Mouse (Mus musculus): ENCODE measurements around the gene Fam160a2. TPM values are rescaled to one million over a fixed set of nuclear protein-coding genes. Genes with fewer than 3 reads are reported as not detected.
"Not testable (repeated sequence)": the region's sequence is repeated elsewhere in the genome, so short reads cannot be mapped to it uniquely, and the experiment has no call there.

Fam160a2 gene
- polyA plus RNA-seq, 1 experiment from 2014 or later: 39.0 TPM

DNA sequence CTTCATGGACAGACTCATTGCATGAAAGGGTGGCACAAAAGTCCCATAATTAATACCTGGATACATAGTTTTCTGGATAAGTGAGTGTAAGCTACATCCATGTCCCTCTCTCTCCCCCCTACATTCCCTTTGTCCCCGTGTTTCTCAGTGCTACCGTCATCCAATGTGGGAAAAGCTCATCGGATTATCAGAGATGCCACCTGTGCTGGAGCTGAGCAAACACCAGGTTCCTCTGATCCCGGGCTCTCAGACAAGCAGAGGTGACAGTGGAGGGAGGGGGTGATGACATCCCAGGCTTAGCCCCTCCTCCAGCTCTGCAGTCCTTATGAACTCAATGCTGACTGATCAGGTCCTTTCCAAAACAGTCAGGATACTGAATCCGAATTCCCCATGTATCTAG, 24.5 kb upstream of the Fam160a2 start:
- DNase-seq (ENCODE audit: low spot score) (no peak), ATAC-seq (ENCODE audit: low FRiP score) (no peak)
- no peak overlapping the region for H3K27ac ChIP-seq
- H3K4me1 ChIP-seq (replicated peaks; ENCODE audit: control insufficient read depth, insufficient read depth, low read length): peaks cover 4% of the 10 kb centered on the region; the same call in 1 of the 2 replicates
- H3K9me3 ChIP-seq (ENCODE audit: control insufficient read depth, low read length): no peaks in the 10 kb centered on the region
- H3K4me3 ChIP-seq (replicated peaks; ENCODE audit: low read length): no peak overlapping the region
- no peaks in the 10 kb centered on the region for H3K36me3 ChIP-seq (replicated peaks; ENCODE audit: control insufficient read depth, insufficient read depth)
- no peak overlapping the region for H3K9ac ChIP-seq
- WGBS: 41% methylated on average over 5 of the region's 5 CpGs
- H3K27me3 ChIP-seq (ENCODE audit: control insufficient read depth, insufficient read depth, low read length): peaks cover 19% of the 10 kb centered on the region
- no peak overlapping the region for H3K4me2 ChIP-seq (replicated peaks)

DNA sequence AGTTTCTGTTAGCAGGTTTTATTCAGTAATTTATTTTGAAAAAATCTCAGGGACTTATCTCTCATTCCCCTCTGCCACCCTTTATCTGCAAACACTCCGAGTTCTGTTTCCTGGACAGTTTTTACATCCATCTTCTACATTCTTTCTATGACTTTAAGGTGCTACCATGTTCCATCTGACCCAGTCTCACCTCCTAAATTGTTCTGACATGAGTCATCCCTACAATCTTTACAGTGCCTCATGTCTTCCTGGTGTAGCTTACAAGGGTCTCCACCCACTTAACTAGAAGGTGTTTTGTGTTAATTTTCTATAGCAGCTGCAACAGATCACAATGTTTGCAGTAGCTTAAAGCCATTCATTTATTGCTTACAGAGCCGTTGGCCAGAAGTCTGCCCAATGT, 21.0 kb upstream of the Fam160a2 start:
- whole genome bisulfite sequencing: 74% methylated on average over 2 of the region's 2 CpGs
- 0 out of 2 replicates have a peak, but pooled peaks cover under 1% of the 10 kb centered on the region for H3K4me1 ChIP-seq (replicated peaks; ENCODE audit: control insufficient read depth, insufficient read depth, low read length)
- DNase-seq (ENCODE audit: low spot score): no peak
- no peak overlapping the region for H3K9ac ChIP-seq
- no peaks in the 10 kb centered on the region for H3K9me3 ChIP-seq (ENCODE audit: control insufficient read depth, low read length)
- H3K27ac ChIP-seq: no peak overlapping the region
- ATAC-seq (ENCODE audit: low FRiP score): no peak
- no peaks in the 10 kb centered on the region for H3K36me3 ChIP-seq (replicated peaks; ENCODE audit: control insufficient read depth, insufficient read depth)
- H3K27me3 ChIP-seq (ENCODE audit: control insufficient read depth, insufficient read depth, low read length): peaks cover 11% of the 10 kb centered on the region
- no peak overlapping the region for H3K4me3 ChIP-seq (replicated peaks; ENCODE audit: low read length)
- no peak overlapping the region for H3K4me2 ChIP-seq (replicated peaks)

- WGBS: 76% methylated on average over 5 of the region's 5 CpGs
- DNase-seq (ENCODE audit: low spot score): no peak
Observed at GRCm38 (mm10) chr7:105418106-105418505, 18.3 kb upstream of the Fam160a2 start.

DNA sequence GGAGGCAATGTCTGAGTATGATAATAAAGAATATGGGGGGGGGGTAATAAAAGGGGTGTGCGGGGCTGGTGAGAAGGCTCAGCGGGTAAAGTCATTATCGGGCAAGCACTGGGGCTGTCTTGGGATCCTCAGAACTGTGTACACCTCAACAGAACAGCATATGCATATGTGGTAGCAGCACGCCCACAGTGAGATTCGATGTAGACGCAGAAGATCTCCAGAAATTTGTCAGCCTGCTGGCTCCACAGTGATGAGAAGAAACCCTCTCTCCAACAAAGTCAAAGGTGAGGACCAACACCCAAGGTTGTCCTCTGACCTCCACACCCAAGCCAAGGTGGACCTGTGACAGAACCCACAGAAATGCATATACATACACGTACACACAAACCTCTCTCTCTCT, 16.7 kb upstream of the Fam160a2 start:
- no peaks in the 10 kb centered on the region for H3K4me1 ChIP-seq (replicated peaks; ENCODE audit: control insufficient read depth, insufficient read depth, low read length)
- ATAC-seq (ENCODE audit: low FRiP score): no peak
- no peaks in the 10 kb centered on the region for H3K9me3 ChIP-seq (ENCODE audit: control insufficient read depth, low read length)
- no peak overlapping the region for H3K27ac ChIP-seq
- DNase-seq (ENCODE audit: low spot score): no peak
- no peaks in the 10 kb centered on the region for H3K36me3 ChIP-seq (replicated peaks; ENCODE audit: control insufficient read depth, insufficient read depth)
- H3K9ac ChIP-seq: no peak overlapping the region
- no peak overlapping the region for H3K4me2 ChIP-seq (replicated peaks)
- H3K4me3 ChIP-seq (replicated peaks; ENCODE audit: low read length): no peak overlapping the region
- 95% methylated on average over 7 of the region's 7 CpGs for WGBS
- no peaks in the 10 kb centered on the region for H3K27me3 ChIP-seq (ENCODE audit: control insufficient read depth, insufficient read depth, low read length)

More at GRCm38 (mm10) chr7:105418106-105418505, 18.3 kb upstream of the Fam160a2 start:
- Histone ChIP-seq H3K36me3 (replicated peaks; ENCODE audit: control insufficient read depth, insufficient read depth) (no peaks in the 10 kb centered on the region), H3K27me3 (ENCODE audit: control insufficient read depth, insufficient read depth, low read length) (no peaks in the 10 kb centered on the region), H3K4me3 (replicated peaks; ENCODE audit: low read length) (no peak overlapping the region), H3K4me2 (replicated peaks) (no peak overlapping the region), H3K4me1 (replicated peaks; ENCODE audit: control insufficient read depth, insufficient read depth, low read length) (no peaks in the 10 kb centered on the region), H3K27ac (no peak overlapping the region), H3K9ac (no peak overlapping the region), H3K9me3 (ENCODE audit: control insufficient read depth, low read length) (no peaks in the 10 kb centered on the region)
- no peak for ATAC-seq (ENCODE audit: low FRiP score)

- Histone ChIP-seq H3K9me3 (ENCODE audit: control insufficient read depth, low read length) (no peaks in the 10 kb centered on the region), H3K27me3 (ENCODE audit: control insufficient read depth, insufficient read depth, low read length) (no peaks in the 10 kb centered on the region), H3K36me3 (replicated peaks; ENCODE audit: control insufficient read depth, insufficient read depth) (no peaks in the 10 kb centered on the region), H3K9ac (no peak overlapping the region), H3K4me3 (replicated peaks; ENCODE audit: low read length) (no peak overlapping the region), H3K27ac (no peak overlapping the region), H3K4me2 (replicated peaks) (no peak overlapping the region), H3K4me1 (replicated peaks; ENCODE audit: control insufficient read depth, insufficient read depth, low read length) (no peaks in the 10 kb centered on the region)
- no peak for DNase-seq (ENCODE audit: low spot score)
- ATAC-seq (ENCODE audit: low FRiP score): no peak
- 68% methylated on average over 6 of the region's 6 CpGs for WGBS
Observed at GRCm38 (mm10) chr7:105414385-105414784, 14.5 kb upstream of the Fam160a2 start.

DNA sequence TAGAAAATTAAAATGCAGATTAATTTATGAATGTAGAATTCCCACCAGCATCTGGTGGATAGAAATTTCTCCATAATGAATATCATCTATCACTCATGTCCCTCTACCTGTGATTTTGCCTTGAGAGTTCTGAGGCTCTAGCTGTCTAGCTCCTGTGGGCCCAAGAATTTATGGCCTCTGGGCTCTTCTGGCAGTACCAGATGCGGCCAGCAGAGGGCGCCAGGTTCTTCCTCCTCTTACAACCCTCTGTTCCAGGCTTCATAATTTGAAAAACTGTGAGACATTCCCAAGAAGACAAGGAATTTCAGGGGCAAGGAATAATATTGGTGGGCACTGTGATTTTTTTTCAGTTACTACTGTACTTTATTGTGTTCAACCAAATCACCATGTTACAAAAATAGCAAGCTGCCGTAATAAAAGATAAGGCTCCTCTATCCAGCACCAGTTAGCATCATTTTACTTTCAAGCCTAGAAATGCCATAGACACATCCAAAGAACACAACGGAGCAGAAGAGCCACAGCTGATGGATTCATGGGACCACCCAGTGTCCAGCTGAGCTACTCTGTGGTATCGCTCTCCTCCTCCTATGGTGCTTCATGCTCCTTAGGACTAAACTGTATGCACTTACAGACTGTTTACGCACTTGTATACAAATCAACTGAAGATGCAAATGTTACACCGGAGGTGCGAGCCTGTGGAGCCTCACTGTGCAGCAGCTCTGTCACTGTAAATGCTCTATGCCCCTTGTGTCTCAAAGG, 12.2 kb upstream of the Fam160a2 start:
- WGBS: 56% methylated on average over 8 of the region's 8 CpGs
- H3K36me3 ChIP-seq (replicated peaks; ENCODE audit: control insufficient read depth, insufficient read depth); H3K27ac ChIP-seq; H3K4me1 ChIP-seq (replicated peaks; ENCODE audit: control insufficient read depth, insufficient read depth, low read length); H3K9me3 ChIP-seq (ENCODE audit: control insufficient read depth, low read length); H3K27me3 ChIP-seq (ENCODE audit: control insufficient read depth, insufficient read depth, low read length); H3K4me3 ChIP-seq (replicated peaks; ENCODE audit: low read length); H3K9ac ChIP-seq; H3K4me2 ChIP-seq (replicated peaks): not testable (repeated sequence)
- peak; percentile 84 for DNase-seq (ENCODE audit: low spot score)
- peak; percentile 51; the same call in 1 of the 2 replicates for ATAC-seq (ENCODE audit: low FRiP score)

- Histone ChIP-seq H3K27me3 (ENCODE audit: control insufficient read depth, insufficient read depth, low read length) (no peaks in the 10 kb centered on the region), H3K36me3 (replicated peaks; ENCODE audit: control insufficient read depth, insufficient read depth) (no peaks in the 10 kb centered on the region), H3K9ac (no peak overlapping the region), H3K4me1 (replicated peaks; ENCODE audit: control insufficient read depth, insufficient read depth, low read length) (no peaks in the 10 kb centered on the region), H3K4me2 (replicated peaks) (no peak overlapping the region), H3K4me3 (replicated peaks; ENCODE audit: low read length) (no peak overlapping the region), H3K9me3 (ENCODE audit: control insufficient read depth, low read length) (no peaks in the 10 kb centered on the region), H3K27ac (no peak overlapping the region)
- ATAC-seq (ENCODE audit: low FRiP score) (no peak), DNase-seq (ENCODE audit: low spot score) (no peak)
- 69% methylated on average over 1 of the region's 1 CpGs for WGBS
Observed at GRCm38 (mm10) chr7:105406322-105406721, 6.5 kb upstream of the Fam160a2 start.

DNA sequence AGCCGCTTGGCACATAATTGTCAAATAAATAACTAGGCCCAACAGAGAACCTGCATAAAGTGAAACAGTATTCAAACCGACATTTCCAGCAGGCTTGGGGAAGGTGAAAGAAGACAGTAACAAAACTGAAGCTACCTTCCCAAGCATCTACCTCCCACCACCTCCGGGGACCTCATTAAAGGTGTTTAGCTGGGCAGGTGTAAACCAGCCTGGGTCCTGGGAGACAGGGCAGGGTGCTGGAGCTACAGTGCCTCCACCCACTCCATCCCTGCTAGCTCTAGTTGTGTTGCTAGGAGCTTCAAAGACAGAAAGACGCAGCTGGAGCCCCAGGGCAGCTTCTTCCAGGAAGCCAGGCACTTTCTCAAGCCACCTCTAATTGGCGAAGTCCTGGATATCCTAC, 4.4 kb upstream of the Fam160a2 start, which contains the start of gene Cnga4:
TSS of gene Cnga4 (plus strand) at position 301 of the 400 bp plus-strand sequence.
- DNase-seq (ENCODE audit: low spot score) (no peak), ATAC-seq (ENCODE audit: low FRiP score) (no peak)
- H3K4me2 ChIP-seq (replicated peaks): no peak within 1 kb of the TSS
- H3K9me3 ChIP-seq (ENCODE audit: control insufficient read depth, low read length): no peaks in the 10 kb centered on the region
- peaks cover 4% of the 10 kb centered on the region for H3K4me1 ChIP-seq (replicated peaks; ENCODE audit: control insufficient read depth, insufficient read depth, low read length)
- no peak within 1 kb of the TSS for H3K27ac ChIP-seq
- 77% methylated on average over 5 of the region's 5 CpGs for WGBS
- H3K9ac ChIP-seq: no peak within 1 kb of the TSS
- no peaks in the 10 kb centered on the region for H3K36me3 ChIP-seq (replicated peaks; ENCODE audit: control insufficient read depth, insufficient read depth)
- no peak within 1 kb of the TSS for H3K4me3 ChIP-seq (replicated peaks; ENCODE audit: low read length)
- no peaks in the 10 kb centered on the region for H3K27me3 ChIP-seq (ENCODE audit: control insufficient read depth, insufficient read depth, low read length)

GRCm38 (mm10) chr7:105399058-105399934, 558 bp downstream of the Fam160a2 start:
- no peaks in the 10 kb centered on the region for H3K27me3 ChIP-seq (ENCODE audit: control insufficient read depth, insufficient read depth, low read length)
- H3K36me3 ChIP-seq (replicated peaks; ENCODE audit: control insufficient read depth, insufficient read depth): peaks cover 5% of the 10 kb centered on the region; the same call in 1 of the 2 replicates
- peak overlapping the region; percentile 74 for H3K4me2 ChIP-seq (replicated peaks)
- H3K9me3 ChIP-seq (ENCODE audit: control insufficient read depth, low read length): no peaks in the 10 kb centered on the region
- peak overlapping the region; percentile 82 for H3K9ac ChIP-seq
- peak overlapping the region; percentile 51; the same call in 1 of the 2 replicates for H3K27ac ChIP-seq
- H3K4me1 ChIP-seq (replicated peaks; ENCODE audit: control insufficient read depth, insufficient read depth, low read length): peaks cover 14% of the 10 kb centered on the region
- DNase-seq (ENCODE audit: low spot score) (no peak), ATAC-seq (ENCODE audit: low FRiP score) (no peak; the same call in 1 of the 2 replicates)
- peak overlapping the region; percentile 71 for H3K4me3 ChIP-seq (replicated peaks; ENCODE audit: low read length)
- 1% methylated on average over 25 of the region's 25 CpGs for WGBS
